Mouse (Mus musculus) liver, embryonic 16.5 days (tissue): ENCODE data around the gene A930018P22Rik. TPM values are rescaled to one million over a fixed set of nuclear protein-coding genes. Genes with fewer than 3 reads are reported as not detected.
A peak's percentile ranks its signal among the peaks of the same experiment; 100 is the strongest.

Experiments
- ATAC-seq: fragments of 200-750 bp; cut with Nextera tagmentation; 2 replicates; pipeline ENCODE4 v1.8.0; 2017; ENCODE audit warnings: low read depth, mild to moderate bottlenecking, moderate number of reproducible peaks, moderate library complexity
- H3K27ac ChIP-seq: fragments of 300-500 bp; sonication (generic); 2 replicates; pipeline ENCODE4 v1.5.1; 2014; ENCODE audit warnings: mild to moderate bottlenecking, low read length
- H3K27me3 ChIP-seq: fragments of 300-500 bp; sonication (generic); 2 replicates; pipeline ENCODE4 v1.6.1; 2014; ENCODE audit warnings: low read depth, low read length, mixed read lengths; ENCODE audit not compliant: control insufficient read depth, insufficient read depth
- H3K36me3 ChIP-seq: fragments of 300-500 bp; sonication (generic); 2 replicates; pipeline ENCODE4 v1.6.1; 2014; ENCODE audit warnings: mild to moderate bottlenecking; ENCODE audit not compliant: control insufficient read depth, insufficient read depth
- H3K4me1 ChIP-seq: fragments of 300-500 bp; sonication (generic); 2 replicates; pipeline ENCODE4 v1.6.1; 2014; ENCODE audit warnings: low read depth, low read length, mixed read lengths; ENCODE audit not compliant: control insufficient read depth
- H3K4me2 ChIP-seq: fragments of 300-500 bp; sonication (generic); 2 replicates; pipeline ENCODE4 v1.6.1; 2014; ENCODE audit warnings: low read depth, low read length, mixed read lengths
- H3K4me3 ChIP-seq: fragments of 300-500 bp; sonication (generic); 2 replicates; pipeline ENCODE4 v1.5.1; 2014; ENCODE audit warnings: low read depth, mild to moderate bottlenecking, low read length
- H3K9ac ChIP-seq: fragments of 300-500 bp; sonication (generic); 2 replicates; pipeline ENCODE4 v1.6.1; 2014; ENCODE audit warnings: low read depth, low read length
- H3K9me3 ChIP-seq: fragments of 300-500 bp; sonication (generic); replicated peaks from 2 replicates; pipeline ENCODE4 v1.6.1; 2016; ENCODE audit warnings: low read length; ENCODE audit not compliant: control insufficient read depth
- WGBS: fragments of 180-500 bp; shearing (Covaris S2); extraction: QIAGEN DNeasy Blood & Tissue Kit; methylation state at CpG from one replicate; pipeline ENCODE4 v1.1.7; 2014; ENCODE audit not compliant: insufficient replicate concordance; 5-methylcytosine and 5-hydroxymethylcytosine counted together
- polyA plus RNA-seq: library from polyadenylated mRNA; unstranded; fragments of >200 nt; fragmentation: Nextera tagmentation; extraction: Ambion mirVana; gene quantifications from 2 replicates; pipeline ENCODE4 v1.2.1, GENCODE M21; 2015

The A930018P22Rik gene
- polyA plus RNA-seq, 1 experiment from 2014 or later, result 0.35 TPM

DNA sequence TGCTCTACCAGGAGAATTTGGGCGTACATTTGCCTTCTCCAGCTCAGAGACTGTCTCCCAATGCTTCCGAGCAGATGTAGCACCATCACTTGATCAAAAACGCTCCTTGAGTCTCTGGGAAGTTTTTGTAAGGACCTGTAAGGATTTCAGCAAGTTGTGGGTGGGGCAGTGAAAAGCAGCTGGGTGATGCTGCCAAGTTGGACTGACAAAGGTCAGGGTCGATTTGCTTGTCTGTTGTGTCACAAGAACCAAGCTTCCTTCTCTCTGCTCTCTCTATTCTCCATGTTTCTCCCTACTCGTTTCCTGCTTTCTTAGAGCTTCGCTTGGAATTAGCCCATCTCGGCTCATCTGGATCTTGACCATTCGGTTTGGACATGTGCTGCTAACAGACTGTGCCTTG lies 19.6 kb downstream of the A930018P22Rik start:
- WGBS, result 60% methylated on average over 8 of the region's 8 CpGs
- H3K4me1 ChIP-seq, result peaks cover 8% of the 10 kb centered on the region
- H3K9ac ChIP-seq, result no peak overlapping the region
- no peak overlapping the region for H3K27ac ChIP-seq
- no peaks in the 10 kb centered on the region for H3K36me3 ChIP-seq
- ATAC-seq, result no peak
- no peak overlapping the region for H3K4me2 ChIP-seq
- 0 out of 2 replicates have a peak, but pooled peaks cover 3% of the 10 kb centered on the region for H3K9me3 ChIP-seq
- H3K27me3 ChIP-seq, result 0 out of 2 replicates have a peak, but pooled peaks cover 3% of the 10 kb centered on the region
- H3K4me3 ChIP-seq, result no peak overlapping the region

DNA sequence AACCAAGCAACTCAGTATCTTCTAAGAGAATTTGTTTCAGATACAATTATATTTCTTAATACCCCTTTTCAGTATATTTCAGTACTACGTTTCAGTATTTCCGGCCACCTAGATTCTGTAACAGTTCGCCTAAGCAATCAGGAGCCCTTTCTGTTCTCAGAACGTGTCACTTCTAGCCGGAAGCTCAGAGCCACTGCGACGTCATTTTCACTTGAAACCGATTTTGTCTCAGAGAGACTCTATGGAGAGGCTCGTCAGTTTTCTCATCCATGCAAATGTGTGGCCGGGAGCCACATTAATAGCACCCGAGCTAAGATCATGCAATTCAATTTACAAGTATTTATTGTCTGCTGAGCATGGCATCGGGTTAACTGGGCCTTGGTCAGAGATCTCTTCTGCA lies 21.4 kb downstream of the A930018P22Rik start:
- Histone ChIP-seq H3K4me2 (no peak overlapping the region), H3K4me1 (peaks cover 8% of the 10 kb centered on the region), H3K9ac (no peak overlapping the region), H3K27me3 (0 out of 2 replicates have a peak, but pooled peaks cover 6% of the 10 kb centered on the region), H3K4me3 (no peak overlapping the region), H3K36me3 (no peaks in the 10 kb centered on the region), H3K27ac (no peak overlapping the region), H3K9me3 (no peaks in the 10 kb centered on the region)
- 74% methylated on average over 12 of the region's 12 CpGs for WGBS
- no peak for ATAC-seq

DNA sequence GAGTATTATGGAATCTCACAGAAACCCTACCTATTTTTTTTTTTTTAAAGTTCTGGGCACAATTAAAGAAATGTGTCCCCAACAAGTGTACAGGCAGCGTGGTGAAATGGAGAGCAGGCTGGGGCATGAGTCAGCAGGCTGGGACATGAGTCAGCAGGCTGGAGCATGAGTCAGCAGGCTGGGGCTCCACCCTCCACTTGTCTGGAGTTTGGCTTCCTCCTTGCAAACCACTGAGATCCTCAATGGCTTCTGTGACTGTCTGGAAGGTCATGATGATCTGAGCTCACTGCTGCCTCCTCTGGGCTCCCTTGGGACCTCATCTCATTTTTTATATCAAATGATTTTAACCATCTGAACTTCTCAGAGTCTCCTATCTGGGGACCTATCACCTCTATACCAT lies 23.4 kb downstream of the A930018P22Rik start:
- H3K36me3 ChIP-seq, result no peaks in the 10 kb centered on the region
- peak; percentile 67 for ATAC-seq
- peaks cover 8% of the 10 kb centered on the region for H3K4me1 ChIP-seq
- H3K27ac ChIP-seq, result no peak overlapping the region
- no peak overlapping the region for H3K9ac ChIP-seq
- H3K4me2 ChIP-seq, result no peak overlapping the region
- 26% methylated on average over 1 of the region's 1 CpGs for WGBS
- H3K9me3 ChIP-seq, result no peaks in the 10 kb centered on the region
- 0 out of 2 replicates have a peak, but pooled peaks cover 6% of the 10 kb centered on the region for H3K27me3 ChIP-seq
- H3K4me3 ChIP-seq, result no peak overlapping the region

DNA sequence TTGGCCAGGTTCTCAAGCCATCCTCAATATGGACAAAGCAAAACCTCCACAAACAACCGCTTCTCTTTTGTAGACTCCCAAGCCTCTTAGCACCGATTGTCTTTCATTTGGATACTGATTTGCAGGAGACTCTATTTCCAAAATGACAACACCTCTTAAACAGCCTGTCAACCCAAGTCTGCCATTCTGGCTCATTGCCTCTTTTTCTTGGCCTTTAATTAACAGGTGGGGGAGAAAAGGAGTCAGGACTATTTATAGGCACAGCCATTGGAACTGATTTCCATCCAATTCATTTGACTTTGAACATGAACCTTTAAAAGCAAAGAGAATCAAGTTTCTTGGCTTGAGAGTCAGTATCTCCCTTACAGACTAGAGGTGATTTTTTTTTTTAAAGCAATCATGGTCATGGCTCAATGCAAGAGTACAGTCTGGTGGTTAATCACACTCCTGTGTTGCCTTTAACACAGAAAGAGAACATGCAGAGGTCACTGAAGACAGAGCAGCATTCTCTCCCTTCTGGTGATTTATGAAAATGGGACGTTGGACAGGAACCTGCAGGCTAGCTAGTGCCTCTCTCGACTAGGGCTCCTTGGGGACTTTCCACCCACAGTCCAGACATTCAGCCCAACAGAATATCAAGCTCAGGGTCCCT lies 25.5 kb downstream of the A930018P22Rik start:
- H3K27ac ChIP-seq, result no peak overlapping the region
- no peak for ATAC-seq
- 58% methylated on average over 4 of the region's 4 CpGs for WGBS
- H3K9me3 ChIP-seq, result no peaks in the 10 kb centered on the region
- no peak overlapping the region for H3K9ac ChIP-seq
- no peak overlapping the region for H3K4me3 ChIP-seq
- no peak overlapping the region for H3K4me2 ChIP-seq
- H3K27me3 ChIP-seq, result 0 out of 2 replicates have a peak, but pooled peaks cover 6% of the 10 kb centered on the region
- H3K4me1 ChIP-seq, result peaks cover 8% of the 10 kb centered on the region
- H3K36me3 ChIP-seq, result no peaks in the 10 kb centered on the region

DNA sequence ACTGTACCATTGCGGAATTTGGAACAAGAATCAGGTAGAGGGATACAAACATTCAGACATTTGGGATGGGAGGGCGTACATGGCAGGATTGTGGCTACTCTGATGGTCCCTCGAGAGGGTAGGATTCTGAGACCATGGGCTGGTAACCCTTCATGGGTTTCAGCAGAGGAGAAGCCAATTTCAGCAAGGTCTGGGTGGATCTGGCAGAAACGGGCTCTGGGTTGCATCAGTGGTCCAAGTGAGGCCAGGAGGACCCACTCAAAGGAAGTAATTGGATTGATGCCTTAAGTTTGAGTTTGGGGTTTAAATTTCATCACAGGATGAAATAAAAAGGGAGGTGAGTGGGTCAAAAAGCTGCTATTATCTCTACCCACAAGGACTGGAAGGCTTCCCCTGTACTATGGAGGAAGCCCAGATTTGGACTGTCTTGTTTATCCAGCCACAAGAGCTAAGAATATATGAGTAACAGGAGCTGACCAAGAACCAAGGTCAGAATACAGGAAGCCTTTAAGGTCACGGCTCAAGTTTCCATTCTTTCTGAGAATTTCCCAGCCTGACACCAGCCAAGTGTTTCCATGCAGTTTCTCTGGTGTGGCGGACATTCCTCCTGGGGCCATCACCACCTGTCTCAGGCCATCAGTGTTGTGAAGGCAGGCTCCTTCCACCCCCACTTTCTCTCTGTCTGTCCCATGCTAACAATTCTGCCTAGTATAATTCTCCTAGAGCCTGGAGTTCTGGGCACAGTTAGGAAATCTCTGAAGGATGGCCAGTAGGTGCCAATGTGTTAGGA lies 28.2 kb downstream of the A930018P22Rik start:
- no peak for ATAC-seq
- 54% methylated on average over 6 of the region's 6 CpGs for WGBS
- H3K9me3 ChIP-seq, result no peaks in the 10 kb centered on the region
- 0 out of 2 replicates have a peak, but pooled peaks cover 6% of the 10 kb centered on the region for H3K27me3 ChIP-seq
- peaks cover 3% of the 10 kb centered on the region for H3K4me1 ChIP-seq
- no peak overlapping the region for H3K4me2 ChIP-seq
- H3K36me3 ChIP-seq, result no peaks in the 10 kb centered on the region
- H3K9ac ChIP-seq, result no peak overlapping the region
- H3K27ac ChIP-seq, result no peak overlapping the region
- no peak overlapping the region for H3K4me3 ChIP-seq

DNA sequence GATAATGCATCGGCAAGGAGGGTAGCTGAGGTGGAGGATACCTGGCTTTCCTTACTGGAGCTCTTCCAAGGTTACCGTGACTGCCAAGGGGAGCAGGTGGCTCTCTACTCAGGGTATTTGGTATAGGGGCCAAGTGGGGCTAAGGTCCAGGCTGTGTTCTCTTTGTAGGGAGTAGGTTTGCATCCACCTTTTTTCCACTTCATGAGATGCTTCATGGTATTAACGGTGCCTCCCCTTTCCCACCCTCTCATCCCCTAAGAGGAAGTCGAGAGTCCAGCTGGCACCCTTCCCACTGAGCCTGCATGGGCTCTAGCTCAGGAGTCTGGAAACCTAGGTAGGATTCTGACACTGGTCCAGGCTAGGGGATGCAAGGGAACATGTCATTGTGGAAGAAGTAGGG lies 30.8 kb downstream of the A930018P22Rik start:
- WGBS, result 62% methylated on average over 4 of the region's 4 CpGs

DNA sequence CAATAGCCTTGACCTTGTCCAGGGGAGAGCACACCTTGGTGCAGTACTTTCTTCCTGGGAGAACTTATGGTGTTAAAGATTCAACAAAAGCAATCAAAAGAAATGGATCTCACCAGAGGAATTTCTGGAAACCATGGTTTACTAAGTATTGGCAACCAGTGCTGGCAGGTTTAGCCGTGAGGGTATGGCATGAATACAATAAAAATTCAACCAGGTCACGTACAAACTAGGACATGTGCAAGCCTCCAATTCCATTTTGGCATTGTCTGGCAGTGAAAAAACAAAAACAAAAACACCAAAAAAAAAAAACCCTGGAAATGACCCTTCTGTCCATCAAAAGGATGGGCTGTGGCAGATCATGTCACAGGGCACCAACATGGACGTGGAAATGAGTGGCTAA lies 31.3 kb downstream of the A930018P22Rik start:
- no peak overlapping the region for H3K4me3 ChIP-seq
- no peaks in the 10 kb centered on the region for H3K36me3 ChIP-seq
- no peak overlapping the region for H3K27ac ChIP-seq
- ATAC-seq, result no peak
- H3K27me3 ChIP-seq, result no peaks in the 10 kb centered on the region
- no peak overlapping the region for H3K4me2 ChIP-seq
- no peaks in the 10 kb centered on the region for H3K4me1 ChIP-seq
- H3K9ac ChIP-seq, result no peak overlapping the region
- no peaks in the 10 kb centered on the region for H3K9me3 ChIP-seq
- WGBS, result 58% methylated on average over 3 of the region's 3 CpGs

More for the DNA sequence above, 30.8 kb downstream of the A930018P22Rik start:
- no peaks in the 10 kb centered on the region for H3K4me1 ChIP-seq
- no peaks in the 10 kb centered on the region for H3K27me3 ChIP-seq
- no peak overlapping the region for H3K4me2 ChIP-seq
- no peak overlapping the region for H3K4me3 ChIP-seq
- no peaks in the 10 kb centered on the region for H3K36me3 ChIP-seq
- H3K27ac ChIP-seq, result no peak overlapping the region
- no peak for ATAC-seq
- H3K9ac ChIP-seq, result no peak overlapping the region
- H3K9me3 ChIP-seq, result no peaks in the 10 kb centered on the region

DNA sequence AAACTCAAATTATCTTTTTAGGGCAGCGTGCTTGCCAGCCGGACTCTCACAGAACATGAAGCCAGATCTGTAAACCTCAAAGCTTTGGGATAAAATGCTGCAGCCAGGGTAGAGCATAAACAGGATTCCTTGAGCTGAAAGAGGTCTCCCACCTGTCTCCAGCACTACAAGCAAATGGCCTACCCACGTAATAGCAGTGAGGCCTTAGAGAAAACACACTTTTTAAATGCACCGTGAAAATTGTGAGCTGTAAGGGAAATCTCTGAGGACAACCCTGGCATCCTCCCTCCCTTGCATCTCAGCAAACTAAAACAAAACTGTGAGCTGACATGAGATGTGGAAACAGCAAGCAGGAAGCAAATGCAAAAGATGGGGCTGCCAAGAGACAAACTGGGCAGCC lies 35.3 kb downstream of the A930018P22Rik start:
- no peaks in the 10 kb centered on the region for H3K27me3 ChIP-seq
- H3K36me3 ChIP-seq, result no peaks in the 10 kb centered on the region
- WGBS, result 78% methylated on average over 4 of the region's 4 CpGs
- no peak overlapping the region for H3K4me2 ChIP-seq
- no peaks in the 10 kb centered on the region for H3K9me3 ChIP-seq
- H3K9ac ChIP-seq, result no peak overlapping the region
- H3K4me1 ChIP-seq, result no peaks in the 10 kb centered on the region
- no peak overlapping the region for H3K27ac ChIP-seq
- no peak for ATAC-seq
- H3K4me3 ChIP-seq, result no peak overlapping the region

DNA sequence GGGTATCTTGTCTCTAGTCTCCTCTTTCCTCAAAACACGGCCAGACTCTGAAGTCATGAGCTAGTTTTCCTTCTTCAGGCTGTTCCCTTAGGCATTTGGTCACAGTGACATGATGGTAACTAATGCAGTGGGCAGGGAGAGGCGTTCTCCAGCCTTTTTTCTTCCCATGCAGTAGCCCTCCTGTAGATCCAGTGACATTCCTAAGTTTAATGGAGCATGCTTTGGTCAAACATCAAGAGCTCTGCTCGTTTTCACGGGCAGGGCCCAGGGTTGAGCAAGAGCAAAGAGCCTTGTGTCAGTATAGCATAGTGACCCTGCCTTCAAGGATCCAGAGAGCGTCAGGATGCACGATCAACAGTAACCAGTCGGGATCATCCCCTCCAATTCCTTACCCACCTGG lies 40.8 kb downstream of the A930018P22Rik start:
- Histone ChIP-seq H3K27me3 (no peaks in the 10 kb centered on the region), H3K36me3 (no peaks in the 10 kb centered on the region), H3K9me3 (no peaks in the 10 kb centered on the region), H3K4me1 (no peaks in the 10 kb centered on the region), H3K9ac (no peak overlapping the region), H3K4me2 (no peak overlapping the region), H3K4me3 (no peak overlapping the region), H3K27ac (no peak overlapping the region)
- ATAC-seq, result no peak
- WGBS, result 60% methylated on average over 7 of the region's 7 CpGs
